Mouse (Mus musculus) erythroblast, embryonic 14.5 days (primary cell): ENCODE results near the gene Zg16. TPM values are rescaled to one million over a fixed set of nuclear protein-coding genes. Genes with fewer than 3 reads are reported as not detected.

Experiments
- H3K27me3 ChIP-seq: 2 replicates; pipeline ENCODE4 v1.6.1; 2012; ENCODE audit warnings: inconsistent platforms; ENCODE audit not compliant: control insufficient read depth
- H3K36me3 ChIP-seq: 2 replicates; pipeline ENCODE4 v1.6.1; 2012; ENCODE audit warnings: mild to moderate bottlenecking, inconsistent platforms; ENCODE audit not compliant: control insufficient read depth
- H3K4me1 ChIP-seq: 2 replicates; pipeline ENCODE4 v1.6.1; 2012; ENCODE audit warnings: inconsistent platforms; ENCODE audit not compliant: control insufficient read depth
- H3K4me3 ChIP-seq: replicated peaks from 2 replicates; pipeline ENCODE3; 2012; ENCODE audit warnings: moderate library complexity, mild to moderate bottlenecking, inconsistent platforms
- H3K9me3 ChIP-seq: 2 replicates; pipeline ENCODE4 v1.6.1; 2012; ENCODE audit warnings: low read length, inconsistent platforms, mixed read lengths; ENCODE audit not compliant: control insufficient read depth
- GATA1 ChIP-seq: IDR thresholded peaks from 2 replicates; pipeline ENCODE4 v1.6.1; 2012; ENCODE audit warnings: low read length, inconsistent platforms, mixed read lengths
- TAL1 ChIP-seq: IDR thresholded peaks from 3 replicates; pipeline ENCODE4 v1.6.1; 2012; ENCODE audit warnings: low read length, inconsistent platforms, mixed read lengths
- polyA plus RNA-seq: library from polyadenylated mRNA; stranded (reverse); fragments of >175 nt; gene quantifications from 2 replicates; pipeline ENCODE4 v1.2.3, GENCODE M21; 2012

Gene Zg16
- polyA plus RNA-seq, 1 experiment, result not detected

DNA sequence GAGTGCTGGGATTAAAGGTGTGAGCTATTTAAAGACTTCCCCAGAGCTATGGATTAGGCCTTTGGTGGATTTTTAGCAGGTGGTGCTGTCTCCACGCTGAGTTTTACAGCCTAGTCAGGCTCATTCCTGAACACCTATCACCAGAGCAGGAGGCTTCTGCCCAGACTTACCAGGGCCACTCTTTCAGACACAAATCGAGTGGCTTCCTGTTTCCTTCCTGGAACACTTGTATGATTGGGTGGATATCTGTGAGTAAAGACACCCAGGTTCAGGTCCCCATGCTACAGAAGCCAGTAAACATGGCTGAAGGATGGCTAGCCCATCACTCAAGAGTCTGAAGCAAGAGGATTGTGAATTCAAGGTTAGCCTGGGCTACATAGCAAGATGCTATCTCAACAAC is 4.1 kb downstream of the Zg16 start:
- Histone ChIP-seq H3K4me3 (no peak overlapping the region), H3K9me3 (no peaks in the 10 kb centered on the region), H3K4me1 (peaks cover 15% of the 10 kb centered on the region), H3K27me3 (no peaks in the 10 kb centered on the region), H3K36me3 (no peaks in the 10 kb centered on the region)
- TF ChIP-seq TAL1, result no peak
- no peak for TF ChIP-seq GATA1

DNA sequence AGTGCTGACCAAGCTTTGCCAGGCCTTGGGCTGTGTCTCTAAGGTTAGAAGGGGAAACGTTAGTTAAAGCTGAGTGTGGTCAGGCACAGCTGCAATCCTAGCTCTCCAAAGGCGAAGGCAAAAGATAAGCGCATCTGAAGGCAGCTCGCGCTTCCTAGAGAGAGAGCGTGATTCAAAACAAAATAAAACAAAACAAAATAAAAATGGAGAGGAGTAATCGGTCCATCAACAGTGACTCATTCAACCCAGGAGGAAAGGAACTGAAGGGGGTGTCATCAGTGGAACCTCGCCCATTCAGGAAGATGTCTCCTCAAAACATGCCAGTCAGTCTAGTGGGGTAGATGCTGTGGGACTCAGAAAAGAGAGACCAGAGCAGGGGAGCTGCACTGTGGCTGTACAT is 4.9 kb downstream of the Zg16 start:
- Histone ChIP-seq H3K27me3 (no peaks in the 10 kb centered on the region), H3K36me3 (no peaks in the 10 kb centered on the region), H3K9me3 (no peaks in the 10 kb centered on the region), H3K4me3 (no peak overlapping the region), H3K4me1 (peaks cover 12% of the 10 kb centered on the region)
- TF ChIP-seq TAL1 (no peak), GATA1 (no peak)

GRCm38 (mm10) chr7:127080045-127080444 is 7.1 kb downstream of the Zg16 start:
- Histone ChIP-seq H3K4me1 (peaks cover 9% of the 10 kb centered on the region; the same call in 1 of the 2 replicates), H3K9me3 (peaks cover 3% of the 10 kb centered on the region), H3K27me3 (no peaks in the 10 kb centered on the region), H3K36me3 (no peaks in the 10 kb centered on the region), H3K4me3 (no peak overlapping the region)
- TF ChIP-seq GATA1 (no peak), TAL1 (no peak)

- H3K9me3 ChIP-seq, result peaks cover 3% of the 10 kb centered on the region
- no peak overlapping the region for H3K4me3 ChIP-seq
- 0 out of 2 replicates have a peak, but pooled peaks cover 2% of the 10 kb centered on the region for H3K4me1 ChIP-seq
- H3K27me3 ChIP-seq, result no peaks in the 10 kb centered on the region
- TF ChIP-seq GATA1 (no peak), TAL1 (no peak)
- H3K36me3 ChIP-seq, result no peaks in the 10 kb centered on the region
Observed at GRCm38 (mm10) chr7:127077692-127078091, 9.4 kb downstream of the Zg16 start.

DNA sequence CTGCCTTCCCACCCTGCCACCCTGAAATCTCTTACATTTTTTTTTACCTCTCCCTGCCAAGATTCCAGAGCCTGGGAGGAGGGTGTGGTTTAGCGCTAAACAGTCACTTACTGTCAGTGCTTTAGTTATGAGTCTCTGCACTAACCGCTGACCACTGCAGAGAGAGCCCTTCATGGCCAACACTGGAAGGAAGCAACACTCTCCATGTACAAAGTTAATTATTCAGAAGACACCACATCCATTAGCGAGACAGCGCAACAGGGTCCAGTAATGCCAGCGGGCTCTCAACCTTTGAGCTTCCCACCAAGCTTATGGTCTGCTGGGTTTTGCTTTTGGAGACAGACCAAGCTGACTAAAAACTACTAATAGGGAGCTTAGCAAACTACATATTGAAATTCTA is 10.9 kb downstream of the Zg16 start:
- peaks cover 3% of the 10 kb centered on the region for H3K9me3 ChIP-seq
- H3K36me3 ChIP-seq, result no peaks in the 10 kb centered on the region
- no peak for TF ChIP-seq GATA1
- H3K4me3 ChIP-seq, result no peak overlapping the region
- H3K27me3 ChIP-seq, result no peaks in the 10 kb centered on the region
- H3K4me1 ChIP-seq, result 0 out of 2 replicates have a peak, but pooled peaks cover 2% of the 10 kb centered on the region

GRCm38 (mm10) chr7:127073221-127073620 is 13.9 kb downstream of the Zg16 start:
- Histone ChIP-seq H3K27me3 (no peaks in the 10 kb centered on the region), H3K4me1 (0 out of 2 replicates have a peak, but pooled peaks cover 2% of the 10 kb centered on the region), H3K4me3 (no peak overlapping the region), H3K36me3 (no peaks in the 10 kb centered on the region), H3K9me3 (peaks cover 3% of the 10 kb centered on the region)
- TF ChIP-seq GATA1, result no peak
- TF ChIP-seq TAL1, result no peak

DNA sequence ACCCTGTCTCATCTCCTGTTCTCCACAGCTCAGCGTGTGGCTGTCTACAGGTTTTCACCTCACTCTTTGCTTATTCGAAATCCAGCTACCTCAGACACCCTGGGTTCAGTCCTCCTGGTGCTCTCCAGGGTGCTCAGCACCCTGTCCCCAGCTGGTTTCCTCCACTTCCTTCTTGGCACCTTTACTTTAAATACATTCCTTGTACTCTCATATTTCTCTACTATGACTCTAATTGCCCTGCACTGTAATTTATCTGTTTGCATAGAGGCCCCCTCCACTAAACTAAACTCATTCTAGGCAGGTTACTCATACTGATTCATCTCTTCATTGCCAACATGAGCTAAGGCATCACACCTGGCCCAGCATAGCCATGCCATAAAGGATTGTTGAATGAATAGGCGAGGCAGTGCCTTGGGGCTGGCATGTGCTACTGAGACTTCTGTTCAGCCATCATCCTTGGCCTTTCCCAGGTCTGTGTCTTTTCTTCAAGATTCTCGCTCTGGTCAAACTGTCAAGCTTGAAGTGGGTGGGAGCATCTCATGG is 16.2 kb downstream of the Zg16 start:
- Histone ChIP-seq H3K27me3 (no peaks in the 10 kb centered on the region), H3K4me1 (no peaks in the 10 kb centered on the region), H3K9me3 (peaks cover 3% of the 10 kb centered on the region), H3K36me3 (no peaks in the 10 kb centered on the region), H3K4me3 (no peak overlapping the region)
- TF ChIP-seq TAL1 (no peak), GATA1 (no peak)

- TF ChIP-seq GATA1 (no peak), TAL1 (no peak)
- Histone ChIP-seq H3K27me3 (no peaks in the 10 kb centered on the region), H3K4me3 (no peak overlapping the region), H3K9me3 (no peaks in the 10 kb centered on the region), H3K4me1 (peaks cover 4% of the 10 kb centered on the region; the same call in 1 of the 2 replicates), H3K36me3 (no peaks in the 10 kb centered on the region)
Observed at GRCm38 (mm10) chr7:127066317-127066716, 20.8 kb downstream of the Zg16 start.

DNA sequence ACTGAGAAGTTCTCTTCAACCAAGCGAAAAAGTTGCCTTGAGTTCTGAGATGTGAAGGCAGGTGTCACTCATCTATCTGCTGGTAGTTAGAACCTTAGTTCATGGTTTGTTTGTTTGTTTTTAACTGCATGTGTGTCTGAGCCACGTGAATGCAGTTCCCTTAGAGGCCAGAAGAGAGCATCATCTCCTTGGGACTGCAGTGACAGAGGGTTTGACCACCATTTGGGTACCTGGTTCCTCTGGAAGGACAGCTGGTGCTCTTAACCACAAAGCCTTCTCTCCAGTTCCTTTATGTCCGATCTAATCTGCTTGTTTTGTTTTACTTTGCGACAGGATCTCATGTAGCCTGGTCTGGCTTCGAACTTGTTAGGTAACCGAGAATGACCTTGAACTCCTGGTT is 21.6 kb downstream of the Zg16 start:
- peaks cover 4% of the 10 kb centered on the region; the same call in 1 of the 2 replicates for H3K4me1 ChIP-seq
- TF ChIP-seq TAL1, result no peak
- TF ChIP-seq GATA1, result no peak
- H3K9me3 ChIP-seq, result no peaks in the 10 kb centered on the region

More for the DNA sequence above, 21.6 kb downstream of the Zg16 start:
- H3K27me3 ChIP-seq, result peaks cover 2% of the 10 kb centered on the region; the same call in 1 of the 2 replicates
- no peak overlapping the region for H3K4me3 ChIP-seq
- H3K36me3 ChIP-seq, result no peaks in the 10 kb centered on the region
